Mouse (Mus musculus) thymus, adult 2 months (tissue): ENCODE results near the gene Sugt1. TPM values are rescaled to one million over a fixed set of nuclear protein-coding genes. Genes with fewer than 3 reads are reported as not detected.

Source experiments
- DNase-seq: peaks from one replicate; pipeline ENCODE4 v3.0.0; 2021
- H3K27ac ChIP-seq: fragments of 200-500 bp; 2 replicates; pipeline ENCODE4 v1.5.1; 2012; ENCODE audit warnings: low read length, control low read depth; ENCODE audit not compliant: control insufficient read depth, insufficient read depth
- H3K27me3 ChIP-seq: fragments of 200-500 bp; 2 replicates; pipeline ENCODE4 v1.6.1; 2012; ENCODE audit warnings: mild to moderate bottlenecking, low read length, moderate library complexity, mixed read lengths; ENCODE audit not compliant: control insufficient read depth, insufficient read depth
- H3K36me3 ChIP-seq: fragments of 200-500 bp; 2 replicates; pipeline ENCODE4 v1.6.1; 2012; ENCODE audit warnings: mild to moderate bottlenecking, low read length, moderate library complexity; ENCODE audit not compliant: control insufficient read depth, insufficient read depth
- H3K4me1 ChIP-seq: fragments of 200-500 bp; replicated peaks from 2 replicates; pipeline ENCODE4 v1.6.1; 2012; ENCODE audit warnings: low read length; ENCODE audit not compliant: control insufficient read depth, insufficient read depth
- H3K4me3 ChIP-seq: fragments of 200-500 bp; 2 replicates; pipeline ENCODE4 v1.5.1; 2012; ENCODE audit warnings: mild to moderate bottlenecking, low read length, control low read depth, moderate library complexity; ENCODE audit not compliant: control insufficient read depth, insufficient read depth
- CTCF ChIP-seq: fragments of 200-500 bp; IDR thresholded peaks from 2 replicates; pipeline ENCODE4 v1.5.1; 2012; ENCODE audit warnings: mild to moderate bottlenecking, control low read depth, low read length, moderate library complexity, borderline replicate concordance; ENCODE audit not compliant: control insufficient read depth, poor library complexity, insufficient read depth; ENCODE audit errors: extremely low read depth
- POLR2A ChIP-seq: fragments of 200-500 bp; IDR thresholded peaks from 2 replicates; pipeline ENCODE4 v1.6.1; 2012; ENCODE audit warnings: mild to moderate bottlenecking, low read length, control low read depth, moderate library complexity; ENCODE audit not compliant: control insufficient read depth, poor library complexity, insufficient read depth; ENCODE audit errors: extremely low read depth
- WGBS: fragments of 180-500 bp; shearing (Covaris S2); methylation state at CpG from one replicate; pipeline ENCODE4 v1.1.7; 2018; 5-methylcytosine and 5-hydroxymethylcytosine counted together
- polyA plus RNA-seq: library from polyadenylated mRNA; depleted of rRNA; stranded (reverse); fragments of >200 nt; gene quantifications from 2 replicates; pipeline ENCODE4 v1.2.3, GENCODE M21; 2012

Gene Sugt1
- polyA plus RNA-seq, 1 experiment, result 10.2 TPM

- 70% methylated on average over 4 of the region's 4 CpGs for whole genome bisulfite sequencing
- Histone ChIP-seq H3K4me1 (peaks cover 4% of the 10 kb centered on the region; the same call in 1 of the 2 replicates), H3K27ac (no peak within 1 kb of the TSS), H3K36me3 (no peaks in the 10 kb centered on the region), H3K4me3 (peak within 1 kb of the TSS; percentile 43), H3K27me3 (no peaks in the 10 kb centered on the region; the same call in 1 of the 2 replicates)
- no peak for DNase-seq
- no peak for TF ChIP-seq POLR2A
- TF ChIP-seq CTCF, result no peak
Observed at GRCm38 (mm10) chr14:79662001-79662400, 74.5 kb downstream of the Sugt1 start, which contains the start of gene Cnmd. TSS of gene Cnmd (minus strand) at chr14:79662170.

DNA sequence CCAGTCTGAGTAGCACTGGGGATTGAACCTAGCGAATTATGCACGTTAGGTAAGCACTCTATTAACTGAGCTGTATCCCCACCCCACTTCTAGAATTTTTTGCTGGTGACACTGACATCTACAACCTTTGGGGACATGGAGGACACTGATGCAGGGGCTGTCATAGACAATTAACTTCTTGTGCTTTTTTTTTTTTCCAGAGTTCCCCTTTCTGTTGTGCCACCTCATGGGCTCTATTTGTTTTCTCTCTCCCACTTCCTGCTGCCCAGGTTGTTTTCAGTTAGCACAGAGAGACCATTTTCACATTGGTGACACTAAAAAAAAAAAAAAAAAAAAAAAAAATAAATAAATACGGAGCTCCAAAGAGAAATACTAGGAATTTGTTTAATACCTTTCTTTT, 83.5 kb downstream of the Sugt1 start:
- WGBS, result 75% methylated on average over 3 of the region's 3 CpGs
- no peak for DNase-seq

GRCm38 (mm10) chr14:79672567-79672966, 85.1 kb downstream of the Sugt1 start:
- H3K4me1 ChIP-seq, result no peaks in the 10 kb centered on the region
- no peaks in the 10 kb centered on the region for H3K27me3 ChIP-seq
- no peaks in the 10 kb centered on the region for H3K36me3 ChIP-seq
- H3K4me3 ChIP-seq, result no peak overlapping the region
- TF ChIP-seq POLR2A (no peak), CTCF (no peak)
- H3K27ac ChIP-seq, result no peak overlapping the region
- WGBS, result 95% methylated on average over 5 of the region's 5 CpGs
- no peak for DNase-seq

More for the DNA sequence above, 83.5 kb downstream of the Sugt1 start:
- TF ChIP-seq CTCF, result no peak
- no peak for TF ChIP-seq POLR2A
- H3K27ac ChIP-seq, result no peak overlapping the region
- H3K27me3 ChIP-seq, result no peaks in the 10 kb centered on the region
- no peak overlapping the region for H3K4me3 ChIP-seq
- no peaks in the 10 kb centered on the region for H3K4me1 ChIP-seq
- no peaks in the 10 kb centered on the region for H3K36me3 ChIP-seq

GRCm38 (mm10) chr14:79673083-79674013, 85.9 kb downstream of the Sugt1 start:
- Histone ChIP-seq H3K27me3 (no peaks in the 10 kb centered on the region), H3K27ac (no peak overlapping the region), H3K36me3 (no peaks in the 10 kb centered on the region), H3K4me1 (no peaks in the 10 kb centered on the region), H3K4me3 (no peak overlapping the region)
- DNase-seq, result no peak
- 95% methylated on average over 17 of the region's 17 CpGs for WGBS
- no peak for TF ChIP-seq CTCF
- TF ChIP-seq POLR2A, result no peak

- TF ChIP-seq CTCF, result no peak
- TF ChIP-seq POLR2A, result no peak
- H3K4me3 ChIP-seq, result no peak overlapping the region
- 73% methylated on average over 15 of the region's 15 CpGs for WGBS
- no peaks in the 10 kb centered on the region for H3K36me3 ChIP-seq
- H3K4me1 ChIP-seq, result no peaks in the 10 kb centered on the region
- H3K27me3 ChIP-seq, result no peaks in the 10 kb centered on the region
- DNase-seq, result no peak
- H3K27ac ChIP-seq, result no peak overlapping the region
Observed at GRCm38 (mm10) chr14:79677108-79677753, 89.7 kb downstream of the Sugt1 start.

- TF ChIP-seq POLR2A, result no peak
- no peak for TF ChIP-seq CTCF
- DNase-seq, result no peak
- Histone ChIP-seq H3K27ac (no peak overlapping the region), H3K4me1 (no peaks in the 10 kb centered on the region), H3K27me3 (no peaks in the 10 kb centered on the region), H3K36me3 (no peaks in the 10 kb centered on the region), H3K4me3 (no peak overlapping the region)
- WGBS, result 93% methylated on average over 14 of the region's 14 CpGs
Observed at GRCm38 (mm10) chr14:79677891-79678687, 90.6 kb downstream of the Sugt1 start.
